Mouse (Mus musculus) forebrain, embryonic 12.5 days (tissue): ENCODE results near the gene Macrod2. TPM values are rescaled to one million over a fixed set of nuclear protein-coding genes. Genes with fewer than 3 reads are reported as not detected.

ENCODE experiments used
- ATAC-seq: fragments of 200-750 bp; cut with Nextera tagmentation; 2 replicates; pipeline ENCODE4 v1.8.0; 2017; ENCODE audit warnings: moderate TSS enrichment; ENCODE audit not compliant: low FRiP score
- H3K27ac ChIP-seq: fragments of 300-500 bp; sonication (generic); 2 replicates; pipeline ENCODE4 v1.5.1; 2016; ENCODE audit warnings: mild to moderate bottlenecking
- H3K27me3 ChIP-seq: fragments of 300-500 bp; sonication (generic); 2 replicates; pipeline ENCODE4 v1.6.1; 2016; ENCODE audit warnings: mild to moderate bottlenecking
- H3K36me3 ChIP-seq: fragments of 300-500 bp; sonication (generic); replicated peaks from 2 replicates; pipeline ENCODE4 v1.6.1; 2016; ENCODE audit warnings: mild to moderate bottlenecking
- H3K4me1 ChIP-seq: fragments of 300-500 bp; sonication (generic); 2 replicates; pipeline ENCODE4 v1.6.1; 2016
- H3K4me2 ChIP-seq: fragments of 300-500 bp; sonication (generic); 2 replicates; pipeline ENCODE4 v1.6.1; 2016; ENCODE audit warnings: mild to moderate bottlenecking, moderate library complexity
- H3K4me3 ChIP-seq: fragments of 300-500 bp; sonication (generic); replicated peaks from 2 replicates; pipeline ENCODE4 v1.5.1; 2016; ENCODE audit warnings: mild to moderate bottlenecking
- H3K9ac ChIP-seq: fragments of 300-500 bp; sonication (generic); 2 replicates; pipeline ENCODE4 v1.6.1; 2016; ENCODE audit warnings: mild to moderate bottlenecking
- H3K9me3 ChIP-seq: fragments of 300-500 bp; sonication (generic); 2 replicates; pipeline ENCODE4 v1.6.1; 2016
- WGBS: fragments of 180-500 bp; shearing (Covaris S2); methylation state at CpG from one replicate; pipeline ENCODE4 v1.1.7; 2016; 5-methylcytosine and 5-hydroxymethylcytosine counted together
- polyA plus RNA-seq: library from polyadenylated mRNA; unstranded; fragments of >200 nt; fragmentation: Nextera tagmentation; extraction: Ambion mirVana; gene quantifications from 2 replicates; pipeline ENCODE4 v1.2.1, GENCODE M21; 2016

The Macrod2 gene
- polyA plus RNA-seq, 1 experiment from 2014 or later, result 52.0 TPM

DNA sequence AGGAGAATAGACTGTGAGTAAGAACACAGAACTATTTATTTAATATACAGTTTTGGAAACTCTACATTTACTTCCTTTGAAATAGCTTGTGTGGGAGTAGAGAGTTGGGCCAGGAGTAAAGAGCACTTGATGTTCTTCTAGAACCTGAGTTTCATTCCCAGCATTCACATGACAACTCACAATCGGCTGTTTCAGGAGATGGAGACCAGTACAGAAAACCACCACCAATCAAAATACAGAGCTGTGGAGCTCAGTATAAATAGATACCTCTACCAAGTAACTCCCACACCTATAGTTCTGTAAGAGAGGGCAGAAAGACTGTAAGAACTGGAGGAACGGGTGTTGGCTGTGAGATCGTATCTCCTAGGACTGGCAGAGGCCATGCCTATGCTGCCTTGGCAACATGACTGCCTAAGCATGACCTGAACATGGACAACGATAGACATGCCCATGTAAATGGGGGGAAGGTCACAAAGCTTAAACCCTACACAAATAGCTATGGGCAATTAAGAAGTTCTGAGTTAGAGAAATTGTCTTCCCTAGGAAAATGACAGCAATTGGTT is 379.8 kb downstream of the Macrod2 start:
- H3K36me3 ChIP-seq, result no peaks in the 10 kb centered on the region
- H3K4me1 ChIP-seq, result 0 out of 2 replicates have a peak, but pooled peaks cover 3% of the 10 kb centered on the region
- no peak overlapping the region for H3K9ac ChIP-seq
- H3K27me3 ChIP-seq, result no peaks in the 10 kb centered on the region
- no peak overlapping the region for H3K4me3 ChIP-seq
- H3K27ac ChIP-seq, result no peak overlapping the region
- H3K9me3 ChIP-seq, result no peaks in the 10 kb centered on the region
- H3K4me2 ChIP-seq, result no peak overlapping the region
- 85% methylated on average over 4 of the region's 4 CpGs for WGBS
- no peak for ATAC-seq

GRCm38 (mm10) chr2:140775448-140776101 is 380.5 kb downstream of the Macrod2 start:
- 73% methylated on average over 8 of the region's 8 CpGs for WGBS
- H3K9ac ChIP-seq, result no peak overlapping the region
- H3K4me2 ChIP-seq, result no peak overlapping the region
- no peak for ATAC-seq
- H3K27me3 ChIP-seq, result no peaks in the 10 kb centered on the region
- no peaks in the 10 kb centered on the region for H3K9me3 ChIP-seq
- no peaks in the 10 kb centered on the region for H3K36me3 ChIP-seq
- H3K4me3 ChIP-seq, result no peak overlapping the region
- H3K27ac ChIP-seq, result no peak overlapping the region
- no peaks in the 10 kb centered on the region for H3K4me1 ChIP-seq

DNA sequence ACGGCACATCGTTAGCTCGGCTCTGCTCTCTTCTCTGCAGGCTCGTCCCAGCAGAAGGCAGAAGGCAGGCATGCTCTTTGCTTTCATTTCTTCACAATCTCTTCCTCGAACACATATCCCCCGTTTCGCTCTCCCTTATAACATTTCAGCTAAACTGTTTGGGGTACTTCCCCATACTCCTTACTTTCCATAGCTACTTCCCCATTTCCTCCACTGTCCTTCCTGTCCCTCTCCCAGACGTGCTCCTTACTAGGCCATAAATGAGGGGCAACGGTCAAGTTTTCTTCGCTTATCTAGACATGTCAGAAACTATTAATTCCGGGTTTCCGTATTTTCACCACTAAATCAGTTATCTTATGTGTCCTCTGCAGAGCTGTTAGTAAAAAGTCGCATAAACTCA is 383.1 kb downstream of the Macrod2 start:
- ATAC-seq, result no peak
- WGBS, result 91% methylated on average over 13 of the region's 13 CpGs
- no peak overlapping the region for H3K27ac ChIP-seq

GRCm38 (mm10) chr2:140783041-140783440 is 387.9 kb downstream of the Macrod2 start:
- Histone ChIP-seq H3K4me1 (peaks cover 4% of the 10 kb centered on the region; the same call in 1 of the 2 replicates), H3K9me3 (no peaks in the 10 kb centered on the region), H3K4me3 (no peak overlapping the region), H3K9ac (no peak overlapping the region), H3K27me3 (no peaks in the 10 kb centered on the region), H3K36me3 (no peaks in the 10 kb centered on the region), H3K4me2 (no peak overlapping the region), H3K27ac (no peak overlapping the region)
- ATAC-seq, result no peak
- WGBS, result 67% methylated on average over 1 of the region's 1 CpGs

More for the DNA sequence above, 383.1 kb downstream of the Macrod2 start:
- H3K27me3 ChIP-seq, result no peaks in the 10 kb centered on the region
- no peak overlapping the region for H3K4me3 ChIP-seq
- no peak overlapping the region for H3K4me2 ChIP-seq
- no peaks in the 10 kb centered on the region for H3K36me3 ChIP-seq
- no peaks in the 10 kb centered on the region for H3K4me1 ChIP-seq
- H3K9me3 ChIP-seq, result no peaks in the 10 kb centered on the region
- H3K9ac ChIP-seq, result no peak overlapping the region

DNA sequence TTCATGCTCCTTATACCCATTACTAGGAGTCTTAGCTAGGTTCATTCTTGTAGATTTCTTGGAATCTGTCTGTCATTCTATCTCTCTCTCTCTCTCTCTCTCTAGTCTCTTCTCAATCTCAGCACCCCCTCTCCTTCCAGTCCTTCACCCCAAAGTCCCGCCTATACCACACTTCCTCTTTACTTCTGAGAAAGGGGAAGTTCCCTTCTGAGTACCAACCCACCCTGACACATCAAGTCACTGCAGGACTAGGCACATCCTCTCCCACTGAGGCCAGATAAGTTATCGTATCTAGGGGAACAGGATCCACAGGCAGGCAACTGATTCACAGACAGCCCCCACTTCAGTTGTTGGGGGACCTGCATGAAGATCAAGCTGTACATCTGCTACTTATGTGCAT is 389.5 kb downstream of the Macrod2 start:
- Histone ChIP-seq H3K9ac (no peak overlapping the region), H3K27ac (no peak overlapping the region), H3K27me3 (no peaks in the 10 kb centered on the region), H3K9me3 (no peaks in the 10 kb centered on the region), H3K4me2 (no peak overlapping the region), H3K4me3 (no peak overlapping the region), H3K4me1 (peaks cover 4% of the 10 kb centered on the region; the same call in 1 of the 2 replicates), H3K36me3 (no peaks in the 10 kb centered on the region)
- no peak for ATAC-seq
- WGBS, result 84% methylated on average over 2 of the region's 2 CpGs

- Histone ChIP-seq H3K27me3 (no peaks in the 10 kb centered on the region), H3K9ac (no peak overlapping the region), H3K4me3 (no peak overlapping the region), H3K36me3 (no peaks in the 10 kb centered on the region), H3K4me1 (peaks cover 4% of the 10 kb centered on the region; the same call in 1 of the 2 replicates), H3K9me3 (no peaks in the 10 kb centered on the region), H3K4me2 (no peak overlapping the region), H3K27ac (no peak overlapping the region)
- WGBS, result 89% methylated on average over 5 of the region's 5 CpGs
- ATAC-seq, result no peak
Measured at GRCm38 (mm10) chr2:140790363-140790762, 395.3 kb downstream of the Macrod2 start.

GRCm38 (mm10) chr2:140793886-140794608 is 398.9 kb downstream of the Macrod2 start:
- no peaks in the 10 kb centered on the region for H3K27me3 ChIP-seq
- H3K4me2 ChIP-seq, result no peak overlapping the region
- 87% methylated on average over 4 of the region's 4 CpGs for WGBS
- H3K4me1 ChIP-seq, result no peaks in the 10 kb centered on the region
- H3K36me3 ChIP-seq, result no peaks in the 10 kb centered on the region
- H3K4me3 ChIP-seq, result no peak overlapping the region
- H3K9ac ChIP-seq, result no peak overlapping the region
- H3K27ac ChIP-seq, result no peak overlapping the region
- ATAC-seq, result no peak
- H3K9me3 ChIP-seq, result no peaks in the 10 kb centered on the region

DNA sequence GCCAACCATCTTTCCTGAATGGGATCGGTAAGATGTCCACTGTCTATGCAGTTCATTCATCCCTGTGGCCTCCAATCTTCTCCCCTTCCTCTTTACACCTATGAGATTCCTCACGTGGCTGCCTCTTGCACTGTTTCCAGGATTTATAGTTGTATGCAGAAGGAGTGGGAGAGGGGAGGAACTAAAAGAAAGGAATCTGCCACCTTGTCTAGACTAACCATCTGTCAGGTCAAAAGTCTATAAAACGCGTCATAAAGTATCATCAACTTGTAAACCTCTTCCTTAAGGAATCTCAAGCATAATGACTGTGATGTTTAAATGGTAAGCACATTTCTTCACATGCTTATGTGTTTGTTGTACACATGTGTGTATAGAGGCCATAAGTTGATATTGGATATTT is 416.6 kb downstream of the Macrod2 start:
- Histone ChIP-seq H3K4me3 (no peak overlapping the region), H3K4me2 (no peak overlapping the region), H3K9me3 (no peaks in the 10 kb centered on the region), H3K36me3 (no peaks in the 10 kb centered on the region), H3K27me3 (no peaks in the 10 kb centered on the region), H3K9ac (no peak overlapping the region), H3K27ac (no peak overlapping the region), H3K4me1 (no peaks in the 10 kb centered on the region)
- ATAC-seq, result no peak
- WGBS, result 87% methylated on average over 4 of the region's 4 CpGs

DNA sequence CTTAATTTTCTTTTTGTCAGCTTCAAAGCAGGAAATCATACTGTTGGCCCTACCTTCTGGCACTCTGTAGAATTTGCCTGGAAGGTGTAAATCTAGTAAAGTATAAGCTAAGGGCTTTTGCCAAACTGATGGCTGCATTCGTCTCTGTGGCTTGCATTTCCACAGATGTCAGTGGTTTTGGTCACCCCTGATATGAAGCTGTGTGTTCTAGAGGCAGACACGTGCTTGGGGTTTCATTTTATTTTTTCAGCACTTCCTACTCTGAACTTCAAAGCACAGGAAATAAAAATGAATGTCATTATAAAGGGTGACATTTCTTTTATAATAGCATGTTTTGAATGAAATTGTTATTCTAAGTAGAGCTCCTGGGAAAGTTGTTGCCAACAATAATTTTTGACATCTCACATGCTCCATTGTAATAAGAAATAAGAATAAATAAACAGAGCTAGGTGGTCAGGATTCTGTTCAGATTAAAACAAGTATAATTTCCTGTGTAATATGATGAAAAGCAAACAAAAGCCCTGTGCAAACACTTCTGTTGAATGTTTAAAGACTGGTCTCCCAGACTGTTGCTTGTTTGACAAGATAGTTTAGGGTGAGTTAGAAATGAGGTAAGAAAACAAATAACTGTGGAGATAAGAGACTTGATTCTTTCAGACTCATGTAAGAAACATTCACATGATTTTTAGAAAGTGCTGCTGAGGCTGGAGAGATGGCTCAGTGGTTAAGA is 424.4 kb downstream of the Macrod2 start:
- Histone ChIP-seq H3K4me1 (no peaks in the 10 kb centered on the region), H3K4me2 (no peak overlapping the region), H3K36me3 (no peaks in the 10 kb centered on the region), H3K9me3 (no peaks in the 10 kb centered on the region), H3K27ac (no peak overlapping the region), H3K27me3 (no peaks in the 10 kb centered on the region), H3K4me3 (no peak overlapping the region), H3K9ac (no peak overlapping the region)
- ATAC-seq, result no peak
- WGBS, result 65% methylated on average over 2 of the region's 2 CpGs

GRCm38 (mm10) chr2:140822378-140822777 is 427.3 kb downstream of the Macrod2 start:
- no peak overlapping the region for H3K27ac ChIP-seq
- H3K9me3 ChIP-seq, result no peaks in the 10 kb centered on the region
- 96% methylated on average over 3 of the region's 3 CpGs for WGBS
- no peak overlapping the region for H3K9ac ChIP-seq
- no peak overlapping the region for H3K4me3 ChIP-seq
- no peaks in the 10 kb centered on the region for H3K27me3 ChIP-seq
- H3K36me3 ChIP-seq, result no peaks in the 10 kb centered on the region
- no peak for ATAC-seq
- no peak overlapping the region for H3K4me2 ChIP-seq
- no peaks in the 10 kb centered on the region for H3K4me1 ChIP-seq

GRCm38 (mm10) chr2:140826241-140826640 is 431.1 kb downstream of the Macrod2 start:
- no peak for ATAC-seq
- no peaks in the 10 kb centered on the region for H3K27me3 ChIP-seq
- no peaks in the 10 kb centered on the region for H3K4me1 ChIP-seq
- no peak overlapping the region for H3K4me2 ChIP-seq
- no peak overlapping the region for H3K4me3 ChIP-seq
- H3K9me3 ChIP-seq, result no peaks in the 10 kb centered on the region
- 76% methylated on average over 2 of the region's 2 CpGs for WGBS
- H3K9ac ChIP-seq, result no peak overlapping the region
- no peak overlapping the region for H3K27ac ChIP-seq
- H3K36me3 ChIP-seq, result no peaks in the 10 kb centered on the region

DNA sequence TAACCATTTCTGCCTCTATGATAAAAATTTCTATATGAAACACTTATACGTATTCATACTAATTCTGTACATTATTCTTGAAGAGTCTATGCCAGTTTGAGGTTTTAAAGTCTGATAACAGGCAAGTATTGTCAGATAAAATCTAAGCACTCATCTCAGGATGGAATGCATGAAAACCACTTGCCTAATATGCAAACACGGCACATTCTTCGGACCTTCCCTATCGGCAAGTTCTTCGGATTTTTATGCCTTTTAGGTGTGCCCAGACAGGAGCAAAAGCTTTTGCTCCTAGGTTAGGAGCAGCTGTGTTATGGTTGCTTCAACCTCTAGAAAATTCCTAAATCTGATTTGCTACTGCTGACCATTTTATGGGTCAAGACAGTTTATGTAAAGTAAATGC is 433.8 kb downstream of the Macrod2 start:
- Histone ChIP-seq H3K4me1 (no peaks in the 10 kb centered on the region), H3K4me3 (no peak overlapping the region), H3K4me2 (no peak overlapping the region), H3K36me3 (no peaks in the 10 kb centered on the region), H3K27ac (no peak overlapping the region), H3K9me3 (no peaks in the 10 kb centered on the region), H3K27me3 (no peaks in the 10 kb centered on the region), H3K9ac (no peak overlapping the region)
- ATAC-seq, result no peak
- 90% methylated on average over 5 of the region's 5 CpGs for WGBS
